Mouse (Mus musculus): Measurements from ENCODE around the gene Ppil6.

DNA sequence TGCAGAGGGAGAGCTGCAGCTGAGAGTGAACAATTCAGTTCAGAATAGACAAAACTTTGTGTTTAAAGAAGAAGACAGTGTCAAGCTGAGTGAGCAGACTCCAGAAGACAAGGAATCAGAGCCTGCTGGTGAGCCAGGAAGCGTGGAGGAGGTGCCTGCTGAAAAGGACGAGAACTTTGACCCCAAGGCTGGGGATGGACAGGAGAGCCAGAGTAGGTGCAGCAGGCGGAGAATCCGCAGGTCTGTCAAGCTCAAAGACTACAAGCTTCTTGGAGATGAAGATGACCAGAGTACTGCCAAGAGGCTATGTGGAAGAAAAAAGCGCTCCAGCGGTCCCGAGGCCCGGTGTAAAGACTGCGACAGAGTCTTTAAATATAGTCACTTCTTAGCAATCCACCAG is 38.6 kb upstream of the Ppil6 start:
- no peak for TF ChIP-seq CTCF (conservative IDR thresholded peaks at IDR 0.05; ENCODE audit: insufficient read depth, insufficient read length, low read depth, low read length)
- TF ChIP-seq POLR2A (IDR thresholded peaks at IDR 0.05; ENCODE audit: low read depth, low read length), result no peak
